Mouse (Mus musculus) heart, embryonic 16.5 days (tissue): ENCODE measurements around the gene Gm45062. TPM values are rescaled to one million over a fixed set of nuclear protein-coding genes. Genes with fewer than 3 reads are reported as not detected.
A peak's percentile ranks its signal among the peaks of the same experiment; 100 is the strongest.

Experiments used
- ATAC-seq: fragments of 200-750 bp; cut with Nextera tagmentation; replicated peaks from 2 replicates; pipeline ENCODE4 v1.8.0; 2017; ENCODE audit warnings: moderate number of reproducible peaks; ENCODE audit not compliant: insufficient read depth, low FRiP score; ENCODE audit errors: extremely low read depth
- H3K27ac ChIP-seq: fragments of 300-500 bp; sonication (generic); 2 replicates; pipeline ENCODE4 v1.5.1; 2014; ENCODE audit warnings: mild to moderate bottlenecking, low read length, control low read depth, moderate library complexity
- H3K27me3 ChIP-seq: fragments of 300-500 bp; sonication (generic); 2 replicates; pipeline ENCODE4 v1.6.1; 2014; ENCODE audit warnings: low read length, mixed read lengths; ENCODE audit not compliant: control insufficient read depth, insufficient read depth
- H3K36me3 ChIP-seq: fragments of 300-500 bp; sonication (generic); 2 replicates; pipeline ENCODE4 v1.6.1; 2014; ENCODE audit not compliant: control insufficient read depth, insufficient read depth
- H3K4me1 ChIP-seq: fragments of 300-500 bp; sonication (generic); 2 replicates; pipeline ENCODE4 v1.6.1; 2014; ENCODE audit warnings: low read length, mixed read lengths; ENCODE audit not compliant: control insufficient read depth, insufficient read depth
- H3K4me2 ChIP-seq: fragments of 300-500 bp; sonication (generic); 2 replicates; pipeline ENCODE4 v1.6.1; 2014; ENCODE audit warnings: low read depth, mild to moderate bottlenecking, control low read depth, low read length
- H3K4me3 ChIP-seq: fragments of 300-500 bp; sonication (generic); 2 replicates; pipeline ENCODE4 v1.5.1; 2014; ENCODE audit warnings: mild to moderate bottlenecking, control low read depth, low read length
- H3K9ac ChIP-seq: fragments of 300-500 bp; sonication (generic); 2 replicates; pipeline ENCODE4 v1.6.1; 2014; ENCODE audit warnings: low read length, control low read depth
- H3K9me3 ChIP-seq: fragments of 300-500 bp; sonication (generic); replicated peaks from 2 replicates; pipeline ENCODE4 v1.6.1; 2016; ENCODE audit warnings: low read length; ENCODE audit not compliant: control insufficient read depth
- whole genome bisulfite sequencing: fragments of 180-500 bp; shearing (Covaris S2); extraction: QIAGEN DNeasy Blood & Tissue Kit; methylation state at CpG from one replicate; pipeline ENCODE4 v1.1.7; 2014; 5-methylcytosine and 5-hydroxymethylcytosine counted together
- polyA plus RNA-seq: library from polyadenylated mRNA; unstranded; fragments of >200 nt; fragmentation: Nextera tagmentation; extraction: Ambion mirVana; gene quantifications from 2 replicates; pipeline ENCODE4 v1.2.1, GENCODE M21; 2015

Gene Gm45062
- polyA plus RNA-seq, 1 experiment from 2014 or later: 9.1 TPM

DNA sequence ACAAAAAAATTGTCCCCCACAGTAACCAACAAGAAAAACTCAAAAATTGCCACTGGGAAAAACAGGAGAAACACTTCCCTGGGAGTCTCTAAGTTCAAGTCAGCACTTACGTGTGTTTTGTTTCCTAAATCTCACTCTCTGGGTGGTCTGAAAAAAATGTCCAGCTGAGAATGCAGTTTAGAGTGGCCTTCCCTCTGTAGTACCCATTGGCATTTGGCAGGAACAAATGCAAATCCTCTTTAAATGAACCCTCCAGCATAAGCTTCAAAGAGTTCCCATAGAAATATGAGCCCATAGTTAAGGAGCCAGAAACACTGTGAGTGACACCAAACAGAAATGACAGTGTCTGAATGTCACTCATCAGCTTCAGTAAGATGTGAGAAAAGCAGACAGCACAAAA is 219.9 kb downstream of the Gm45062 start:
- 50% methylated on average over 1 of the region's 1 CpGs for WGBS
- H3K4me2 ChIP-seq: no peak overlapping the region
- no peak overlapping the region for H3K27ac ChIP-seq
- no peak overlapping the region for H3K4me3 ChIP-seq
- ATAC-seq: no peak
- peaks cover 8% of the 10 kb centered on the region for H3K4me1 ChIP-seq
- H3K9ac ChIP-seq: no peak overlapping the region
- H3K9me3 ChIP-seq: no peaks in the 10 kb centered on the region
- H3K27me3 ChIP-seq: no peaks in the 10 kb centered on the region
- H3K36me3 ChIP-seq: no peaks in the 10 kb centered on the region

DNA sequence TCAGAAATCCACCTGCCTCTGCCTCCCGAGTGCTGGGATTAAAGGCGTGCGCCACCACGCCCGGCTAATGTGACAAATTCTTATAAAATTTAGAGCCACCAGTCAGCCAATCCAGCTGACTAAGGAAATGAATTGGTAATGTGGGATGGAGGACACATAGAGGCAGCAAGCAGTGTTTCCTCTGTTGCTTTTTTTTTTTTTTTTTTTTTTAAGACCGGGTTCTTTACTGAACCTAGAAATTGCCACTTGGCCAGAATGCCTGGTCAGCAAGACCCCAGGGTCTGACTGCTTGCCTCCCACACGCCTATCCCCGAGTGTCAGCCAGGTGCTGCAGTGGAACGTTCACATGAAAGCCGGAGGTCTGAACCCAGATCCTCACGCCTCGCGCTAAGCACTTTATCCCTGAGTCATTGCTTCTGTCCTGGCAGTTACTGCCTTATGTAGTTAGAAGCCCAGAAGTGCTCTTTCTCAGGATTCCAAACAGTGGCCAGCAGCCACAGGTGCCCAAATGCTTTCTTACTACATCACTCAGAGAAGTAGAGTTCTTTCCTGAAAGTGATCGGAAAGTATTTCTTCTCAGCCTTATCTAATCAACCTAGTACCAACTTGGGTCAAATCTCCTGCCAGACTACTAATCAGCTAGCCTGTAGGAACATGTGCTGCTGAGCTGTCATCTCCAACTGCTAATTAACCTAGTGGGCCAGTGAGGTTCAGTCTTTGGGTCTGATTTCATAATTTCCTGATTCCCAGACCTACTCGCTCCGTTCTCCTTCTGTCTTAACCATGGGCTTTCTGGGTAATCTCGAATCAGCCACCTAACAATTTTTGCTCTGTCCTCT is 225.4 kb downstream of the Gm45062 start:
- WGBS: 77% methylated on average over 17 of the region's 17 CpGs
- ATAC-seq: no peak
- Histone ChIP-seq H3K9me3 (no peaks in the 10 kb centered on the region), H3K36me3 (no peaks in the 10 kb centered on the region), H3K27ac (peak overlapping the region; percentile 47; the same call in 1 of the 2 replicates), H3K4me1 (peaks cover 14% of the 10 kb centered on the region), H3K4me2 (no peak overlapping the region), H3K27me3 (no peaks in the 10 kb centered on the region), H3K4me3 (no peak overlapping the region), H3K9ac (no peak overlapping the region)

DNA sequence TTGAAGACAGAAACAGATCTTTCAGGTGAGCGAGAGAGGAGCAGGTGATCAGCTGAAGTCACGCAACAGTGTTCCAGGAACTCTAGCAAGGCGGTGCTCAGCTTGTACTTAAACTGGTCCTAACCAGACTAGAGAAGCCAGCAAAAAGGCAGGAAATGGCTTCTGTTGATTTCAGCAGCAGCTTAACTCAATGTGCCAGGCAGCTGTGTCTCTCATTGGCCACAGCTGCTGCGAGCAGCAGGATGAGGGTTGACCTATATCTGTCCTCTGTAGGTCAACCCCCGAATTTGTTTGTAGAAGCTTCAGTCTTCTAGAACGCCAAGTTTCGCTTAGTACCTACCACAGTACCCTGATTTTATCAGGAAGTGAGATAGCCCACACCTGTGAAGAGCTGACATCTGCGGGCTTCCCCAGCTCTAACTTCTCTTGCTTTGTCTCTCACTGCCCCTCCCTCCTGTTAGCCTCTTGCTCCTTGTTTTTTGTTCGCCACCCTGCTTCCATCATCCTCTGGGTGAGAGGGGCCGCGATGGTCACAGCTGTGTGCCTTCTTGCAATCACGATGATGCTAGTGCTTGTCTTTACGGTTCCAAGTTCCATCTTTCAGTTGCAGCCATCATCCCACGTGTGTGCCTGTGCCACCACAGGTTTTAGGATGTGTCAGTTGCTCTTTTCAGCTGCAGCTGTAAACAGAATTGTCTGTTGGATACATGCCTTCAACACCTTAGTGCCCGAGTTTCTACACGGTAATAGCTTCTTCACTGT is 226.3 kb downstream of the Gm45062 start:
- H3K36me3 ChIP-seq: no peaks in the 10 kb centered on the region
- peak overlapping the region; percentile 47; the same call in 1 of the 2 replicates for H3K27ac ChIP-seq
- H3K4me3 ChIP-seq: no peak overlapping the region
- no peak overlapping the region for H3K9ac ChIP-seq
- no peaks in the 10 kb centered on the region for H3K9me3 ChIP-seq
- peaks cover 11% of the 10 kb centered on the region for H3K4me1 ChIP-seq
- ATAC-seq: peak; percentile 79
- 69% methylated on average over 16 of the region's 16 CpGs for WGBS
- H3K4me2 ChIP-seq: no peak overlapping the region
- H3K27me3 ChIP-seq: no peaks in the 10 kb centered on the region

DNA sequence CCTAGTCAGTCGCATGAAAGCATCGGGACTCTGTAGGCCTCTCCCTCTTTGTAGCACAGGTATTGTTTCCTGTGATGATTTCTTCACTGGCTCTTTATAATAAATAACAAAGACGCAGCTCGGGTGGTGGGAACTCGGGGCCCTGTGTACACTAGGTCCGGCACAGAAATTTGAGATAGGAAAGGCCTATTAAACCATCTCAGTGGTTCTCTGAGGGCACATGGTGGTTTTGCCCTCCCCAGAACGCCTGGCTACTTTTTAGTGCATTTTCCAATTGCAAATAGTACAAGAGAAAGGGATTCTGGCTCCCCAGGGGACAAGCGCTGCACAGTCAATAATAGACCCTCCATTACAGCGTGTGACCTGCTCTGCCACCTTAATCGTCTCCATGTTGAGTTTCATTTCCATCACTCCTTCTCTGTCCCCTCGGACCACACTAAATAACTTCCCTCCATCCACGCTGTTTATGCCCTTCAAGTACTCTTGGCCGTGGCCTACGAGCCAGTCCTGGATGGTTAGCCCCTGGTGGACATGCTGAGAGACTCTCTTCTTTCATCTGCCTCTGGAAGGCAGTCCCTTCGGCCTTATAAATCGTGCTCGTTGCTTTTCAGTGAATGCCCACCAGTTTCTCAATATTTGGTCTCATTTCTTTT is 227.3 kb downstream of the Gm45062 start:
- H3K9ac ChIP-seq: no peak overlapping the region
- 90% methylated on average over 17 of the region's 17 CpGs for WGBS

DNA sequence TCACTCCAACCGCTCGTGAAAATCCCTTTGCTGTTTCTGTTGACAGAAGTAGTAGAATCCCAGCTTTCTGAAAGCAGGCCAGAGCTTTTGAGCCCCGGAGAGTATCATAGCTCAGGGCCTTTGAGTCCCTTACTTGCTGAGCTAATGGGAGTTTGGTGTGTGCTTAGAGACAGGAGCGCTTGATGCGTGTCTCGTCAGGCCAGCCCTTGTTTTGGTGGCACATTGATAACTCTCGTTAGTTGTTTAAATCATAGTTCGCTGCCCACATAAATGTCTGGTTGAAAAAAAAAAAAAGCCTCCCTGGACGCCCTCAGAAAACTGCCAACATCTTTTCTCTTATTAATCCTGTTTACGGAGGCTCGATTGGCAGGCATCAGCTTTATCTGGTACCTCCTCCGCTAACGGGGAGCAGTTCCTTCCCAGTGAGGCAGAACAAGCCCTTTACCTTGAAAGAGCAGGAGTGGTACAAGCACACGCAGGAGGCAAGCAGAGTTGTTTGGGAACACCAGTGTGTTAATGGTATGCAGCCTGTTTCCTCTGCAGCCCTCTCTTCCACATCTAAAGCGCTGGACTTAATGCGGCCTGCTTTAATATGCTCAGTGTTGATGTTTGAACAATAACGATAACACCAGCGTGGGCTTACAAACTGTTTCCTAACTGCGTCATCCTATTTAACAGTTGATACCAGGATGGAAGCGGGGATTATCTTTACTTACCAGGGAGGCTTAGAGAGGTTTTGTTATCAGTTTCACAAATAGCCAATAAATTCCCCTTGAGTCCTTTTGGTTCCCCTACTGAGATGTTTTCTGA is 228.0 kb downstream of the Gm45062 start:
- H3K36me3 ChIP-seq: no peaks in the 10 kb centered on the region
- no peak for ATAC-seq
- H3K9ac ChIP-seq: no peak overlapping the region
- H3K4me1 ChIP-seq: peaks cover 11% of the 10 kb centered on the region
- no peaks in the 10 kb centered on the region for H3K9me3 ChIP-seq
- 49% methylated on average over 20 of the region's 20 CpGs for WGBS
- H3K27me3 ChIP-seq: no peaks in the 10 kb centered on the region
- no peak overlapping the region for H3K27ac ChIP-seq
- H3K4me2 ChIP-seq: no peak overlapping the region
- H3K4me3 ChIP-seq: no peak overlapping the region

More for the DNA sequence above, 227.3 kb downstream of the Gm45062 start:
- no peak for ATAC-seq
- no peaks in the 10 kb centered on the region for H3K36me3 ChIP-seq
- no peaks in the 10 kb centered on the region for H3K27me3 ChIP-seq
- H3K4me2 ChIP-seq: no peak overlapping the region
- H3K27ac ChIP-seq: peak overlapping the region; percentile 23; the same call in 1 of the 2 replicates
- H3K4me3 ChIP-seq: no peak overlapping the region
- peaks cover 11% of the 10 kb centered on the region for H3K4me1 ChIP-seq
- H3K9me3 ChIP-seq: no peaks in the 10 kb centered on the region

DNA sequence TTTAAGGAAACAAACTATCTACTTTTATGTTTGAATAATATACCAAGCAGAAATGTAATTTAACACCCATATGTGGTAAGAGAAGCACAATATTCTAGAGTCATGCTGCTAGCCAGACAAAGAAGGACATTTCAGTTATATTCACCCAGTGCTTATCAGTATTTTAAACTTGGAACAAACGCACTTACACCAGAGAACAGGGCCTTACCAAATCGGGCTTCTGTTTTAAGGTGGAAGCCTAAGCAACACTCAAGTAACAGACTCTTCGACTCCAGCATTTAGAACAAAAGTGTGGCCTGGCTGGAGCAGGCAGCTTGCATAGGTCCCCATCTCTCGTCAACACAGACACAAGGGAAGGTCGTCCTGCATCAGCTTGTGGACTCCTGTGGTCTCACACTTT is 229.0 kb downstream of the Gm45062 start:
- ATAC-seq: no peak
- Histone ChIP-seq H3K4me2 (no peak overlapping the region), H3K9ac (no peak overlapping the region), H3K27me3 (no peaks in the 10 kb centered on the region), H3K4me1 (peaks cover 11% of the 10 kb centered on the region), H3K27ac (no peak overlapping the region), H3K36me3 (no peaks in the 10 kb centered on the region), H3K4me3 (no peak overlapping the region), H3K9me3 (no peaks in the 10 kb centered on the region)
- 31% methylated on average over 5 of the region's 5 CpGs for WGBS

DNA sequence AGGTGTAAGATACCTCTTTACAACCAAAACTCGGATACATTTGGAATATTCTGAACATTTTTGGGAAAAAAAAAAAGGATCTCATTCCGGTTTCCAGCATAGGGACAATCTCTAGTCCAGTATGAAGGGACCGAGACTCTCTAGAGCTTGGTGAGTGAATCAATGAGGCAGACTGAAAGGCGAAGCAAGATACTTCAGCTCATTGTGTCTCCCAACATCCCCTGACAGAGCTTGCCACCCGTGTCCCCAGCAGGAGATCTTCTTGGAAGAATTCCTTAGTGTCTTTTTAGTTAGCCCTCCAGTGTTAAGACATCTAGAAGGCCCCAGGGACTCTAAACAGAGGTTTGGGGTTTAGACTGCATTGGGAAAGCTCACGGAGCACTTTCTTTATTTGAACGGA is 230.0 kb downstream of the Gm45062 start:
- no peaks in the 10 kb centered on the region for H3K27me3 ChIP-seq
- H3K9ac ChIP-seq: no peak overlapping the region
- H3K4me1 ChIP-seq: peaks cover 11% of the 10 kb centered on the region
- no peak overlapping the region for H3K27ac ChIP-seq
- ATAC-seq: no peak
- H3K4me3 ChIP-seq: no peak overlapping the region
- no peaks in the 10 kb centered on the region for H3K9me3 ChIP-seq
- H3K36me3 ChIP-seq: no peaks in the 10 kb centered on the region
- H3K4me2 ChIP-seq: no peak overlapping the region
- WGBS: 83% methylated on average over 7 of the region's 7 CpGs

DNA sequence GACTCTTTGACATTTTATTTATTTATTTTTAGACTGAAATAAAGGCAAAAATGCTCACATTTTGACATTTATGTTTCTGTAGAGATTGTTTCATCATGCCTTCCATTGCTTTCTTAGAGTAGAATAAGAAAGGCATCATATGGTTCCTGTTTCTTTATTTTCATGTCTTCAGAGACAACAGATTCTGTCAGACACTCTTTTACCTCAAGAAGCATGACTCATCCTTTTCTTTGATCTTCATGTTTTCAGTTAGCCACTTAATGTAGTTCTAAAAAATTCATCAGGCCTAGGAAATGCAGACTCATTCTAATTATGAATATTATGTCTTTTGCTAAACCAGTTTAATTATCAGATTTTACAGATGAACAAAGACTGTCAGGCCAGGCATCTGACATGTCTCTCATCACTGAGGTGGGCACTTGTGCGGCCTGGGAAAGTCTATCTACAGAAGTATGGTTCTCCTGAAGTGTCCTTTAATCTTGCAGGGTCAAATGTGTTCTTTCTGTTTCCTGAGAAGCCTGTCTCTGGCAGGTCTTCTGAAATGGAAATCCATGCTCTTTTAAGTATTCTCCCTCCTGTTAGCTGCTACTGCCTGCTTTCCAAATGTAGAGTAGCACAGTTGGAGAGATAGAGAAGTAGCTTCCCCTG is 230.8 kb downstream of the Gm45062 start:
- no peak overlapping the region for H3K9ac ChIP-seq
- H3K4me1 ChIP-seq: peaks cover 10% of the 10 kb centered on the region; the same call in 1 of the 2 replicates
- H3K9me3 ChIP-seq: no peaks in the 10 kb centered on the region
- H3K36me3 ChIP-seq: no peaks in the 10 kb centered on the region
- H3K4me2 ChIP-seq: no peak overlapping the region
- H3K27me3 ChIP-seq: no peaks in the 10 kb centered on the region
- H3K4me3 ChIP-seq: no peak overlapping the region
- ATAC-seq: no peak
- WGBS: 84% methylated on average over 1 of the region's 1 CpGs
- H3K27ac ChIP-seq: no peak overlapping the region
